Mouse (Mus musculus) heart, embryonic 12.5 days (tissue): ENCODE data around the gene Ddi2. TPM values are rescaled to one million over a fixed set of nuclear protein-coding genes. Genes with fewer than 3 reads are reported as not detected.

Experiments
- ATAC-seq: fragments of 200-750 bp; cut with Nextera tagmentation; 2 replicates; pipeline ENCODE4 v1.8.0; 2017; ENCODE audit warnings: moderate TSS enrichment, moderate library complexity; ENCODE audit not compliant: insufficient number of reproducible peaks, low FRiP score
- H3K27ac ChIP-seq: fragments of 300-500 bp; sonication (generic); 2 replicates; pipeline ENCODE4 v1.5.1; 2016; ENCODE audit warnings: mild to moderate bottlenecking, moderate library complexity; ENCODE audit not compliant: poor library complexity, severe bottlenecking
- H3K27me3 ChIP-seq: fragments of 300-500 bp; sonication (generic); replicated peaks from 2 replicates; pipeline ENCODE4 v1.6.1; 2016; ENCODE audit warnings: mild to moderate bottlenecking, moderate library complexity
- H3K36me3 ChIP-seq: fragments of 300-500 bp; sonication (generic); 2 replicates; pipeline ENCODE4 v1.6.1; 2016; ENCODE audit warnings: mild to moderate bottlenecking, moderate library complexity
- H3K4me1 ChIP-seq: fragments of 300-500 bp; sonication (generic); replicated peaks from 2 replicates; pipeline ENCODE4 v1.6.1; 2016; ENCODE audit warnings: mild to moderate bottlenecking
- H3K4me2 ChIP-seq: fragments of 300-500 bp; sonication (generic); 2 replicates; pipeline ENCODE4 v1.6.1; 2016; ENCODE audit warnings: mild to moderate bottlenecking, moderate library complexity
- H3K4me3 ChIP-seq: fragments of 300-500 bp; sonication (generic); 2 replicates; pipeline ENCODE4 v1.5.1; 2016; ENCODE audit warnings: mild to moderate bottlenecking
- H3K9ac ChIP-seq: fragments of 300-500 bp; sonication (generic); 2 replicates; pipeline ENCODE4 v1.6.1; 2016; ENCODE audit warnings: mild to moderate bottlenecking, moderate library complexity
- H3K9me3 ChIP-seq: fragments of 300-500 bp; sonication (generic); replicated peaks from 2 replicates; pipeline ENCODE4 v1.6.1; 2016; ENCODE audit warnings: mild to moderate bottlenecking, moderate library complexity
- WGBS: fragments of 180-500 bp; shearing (Covaris S2); methylation state at CpG from one replicate; pipeline ENCODE4 v1.1.7; 2016; 5-methylcytosine and 5-hydroxymethylcytosine counted together
- polyA plus RNA-seq: library from polyadenylated mRNA; unstranded; fragments of >200 nt; fragmentation: Nextera tagmentation; extraction: Ambion mirVana; gene quantifications from 2 replicates; pipeline ENCODE4 v1.2.1, GENCODE M21; 2016

Gene Ddi2
- polyA plus RNA-seq, 1 experiment from 2014 or later = 24.9 TPM

- H3K4me1 ChIP-seq = peaks cover 59% of the 10 kb centered on the region
- ATAC-seq = no peak
- H3K9me3 ChIP-seq = no peaks in the 10 kb centered on the region
- H3K4me2 ChIP-seq = no peak overlapping the region
- H3K4me3 ChIP-seq = no peak overlapping the region
- 79% methylated on average over 6 of the region's 6 CpGs for WGBS
- peaks cover 42% of the 10 kb centered on the region for H3K36me3 ChIP-seq
- H3K27ac ChIP-seq = no peak overlapping the region
- H3K9ac ChIP-seq = no peak overlapping the region
- H3K27me3 ChIP-seq = no peaks in the 10 kb centered on the region
Measured at GRCm38 (mm10) chr4:141654509-141654908, 68.7 kb downstream of the Ddi2 start.

- H3K27ac ChIP-seq = no peak overlapping the region
- no peak overlapping the region for H3K4me3 ChIP-seq
- H3K9me3 ChIP-seq = no peaks in the 10 kb centered on the region
- no peaks in the 10 kb centered on the region for H3K27me3 ChIP-seq
- peaks cover 37% of the 10 kb centered on the region for H3K36me3 ChIP-seq
- H3K4me2 ChIP-seq = no peak overlapping the region
- peaks cover 62% of the 10 kb centered on the region for H3K4me1 ChIP-seq
- 88% methylated on average over 13 of the region's 13 CpGs for WGBS
- ATAC-seq = no peak
- H3K9ac ChIP-seq = no peak overlapping the region
Measured at GRCm38 (mm10) chr4:141653813-141654212, 69.4 kb downstream of the Ddi2 start.

- Histone ChIP-seq H3K27me3 (no peaks in the 10 kb centered on the region), H3K27ac (no peak overlapping the region), H3K9ac (no peak overlapping the region), H3K36me3 (peaks cover 35% of the 10 kb centered on the region), H3K4me1 (peaks cover 56% of the 10 kb centered on the region), H3K4me2 (no peak overlapping the region), H3K4me3 (no peak overlapping the region), H3K9me3 (no peaks in the 10 kb centered on the region)
- no peak for ATAC-seq
- 86% methylated on average over 8 of the region's 8 CpGs for WGBS
Measured at GRCm38 (mm10) chr4:141653044-141653443, 70.2 kb downstream of the Ddi2 start.

GRCm38 (mm10) chr4:141651944-141652343, 71.3 kb downstream of the Ddi2 start:
- H3K9me3 ChIP-seq = peaks cover 6% of the 10 kb centered on the region; the same call in 1 of the 2 replicates
- H3K4me1 ChIP-seq = peaks cover 51% of the 10 kb centered on the region
- no peak overlapping the region for H3K4me2 ChIP-seq
- H3K9ac ChIP-seq = no peak overlapping the region
- H3K4me3 ChIP-seq = no peak overlapping the region
- no peak for ATAC-seq
- no peaks in the 10 kb centered on the region for H3K27me3 ChIP-seq
- 88% methylated on average over 10 of the region's 10 CpGs for WGBS
- no peak overlapping the region for H3K27ac ChIP-seq
- peaks cover 37% of the 10 kb centered on the region for H3K36me3 ChIP-seq

- 80% methylated on average over 6 of the region's 6 CpGs for WGBS
- Histone ChIP-seq H3K9ac (no peak overlapping the region), H3K4me2 (no peak overlapping the region), H3K36me3 (peaks cover 42% of the 10 kb centered on the region), H3K9me3 (peaks cover 6% of the 10 kb centered on the region; the same call in 1 of the 2 replicates), H3K27me3 (no peaks in the 10 kb centered on the region), H3K4me3 (no peak overlapping the region), H3K4me1 (peaks cover 44% of the 10 kb centered on the region), H3K27ac (no peak overlapping the region)
- ATAC-seq = no peak
Measured at GRCm38 (mm10) chr4:141651286-141651685, 71.9 kb downstream of the Ddi2 start.

GRCm38 (mm10) chr4:141649244-141649643, 74.0 kb downstream of the Ddi2 start:
- no peak for ATAC-seq
- H3K27me3 ChIP-seq = no peaks in the 10 kb centered on the region
- peaks cover 45% of the 10 kb centered on the region for H3K36me3 ChIP-seq
- peaks cover 6% of the 10 kb centered on the region; the same call in 1 of the 2 replicates for H3K9me3 ChIP-seq
- H3K4me1 ChIP-seq = peaks cover 36% of the 10 kb centered on the region
- H3K4me3 ChIP-seq = no peak overlapping the region
- 67% methylated on average over 6 of the region's 6 CpGs for WGBS
- H3K27ac ChIP-seq = no peak overlapping the region
- H3K4me2 ChIP-seq = no peak overlapping the region
- 0 out of 2 replicates have a peak overlapping the region, but pooled peaks have one; percentile 12 for H3K9ac ChIP-seq

- Histone ChIP-seq H3K4me1 (peaks cover 41% of the 10 kb centered on the region), H3K9ac (no peak overlapping the region), H3K9me3 (peaks cover 6% of the 10 kb centered on the region; the same call in 1 of the 2 replicates), H3K4me3 (no peak overlapping the region), H3K4me2 (no peak overlapping the region), H3K36me3 (peaks cover 37% of the 10 kb centered on the region), H3K27me3 (no peaks in the 10 kb centered on the region), H3K27ac (no peak overlapping the region)
- 87% methylated on average over 5 of the region's 5 CpGs for WGBS
- ATAC-seq = no peak
Measured at GRCm38 (mm10) chr4:141648262-141648661, 75.0 kb downstream of the Ddi2 start.

- peaks cover 6% of the 10 kb centered on the region; the same call in 1 of the 2 replicates for H3K9me3 ChIP-seq
- no peak for ATAC-seq
- no peak overlapping the region for H3K27ac ChIP-seq
- peaks cover 50% of the 10 kb centered on the region for H3K4me1 ChIP-seq
- H3K4me3 ChIP-seq = no peak overlapping the region
- 87% methylated on average over 3 of the region's 3 CpGs for WGBS
- no peak overlapping the region for H3K4me2 ChIP-seq
- H3K36me3 ChIP-seq = peaks cover 37% of the 10 kb centered on the region
- H3K9ac ChIP-seq = no peak overlapping the region
- H3K27me3 ChIP-seq = no peaks in the 10 kb centered on the region
Measured at GRCm38 (mm10) chr4:141647187-141647586, 76.0 kb downstream of the Ddi2 start.

- WGBS = 86% methylated on average over 8 of the region's 8 CpGs
- H3K4me3 ChIP-seq = no peak overlapping the region
- H3K36me3 ChIP-seq = peaks cover 42% of the 10 kb centered on the region
- H3K4me1 ChIP-seq = peaks cover 45% of the 10 kb centered on the region
- ATAC-seq = no peak
- no peak overlapping the region for H3K4me2 ChIP-seq
- no peak overlapping the region for H3K27ac ChIP-seq
- H3K27me3 ChIP-seq = no peaks in the 10 kb centered on the region
- no peak overlapping the region for H3K9ac ChIP-seq
- peaks cover 6% of the 10 kb centered on the region; the same call in 1 of the 2 replicates for H3K9me3 ChIP-seq
Measured at GRCm38 (mm10) chr4:141645988-141646387, 77.2 kb downstream of the Ddi2 start.

GRCm38 (mm10) chr4:141643118-141643855, 79.9 kb downstream of the Ddi2 start:
- WGBS = 21% methylated on average over 7 of the region's 7 CpGs
- H3K9me3 ChIP-seq = peaks cover 6% of the 10 kb centered on the region; the same call in 1 of the 2 replicates
- peak overlapping the region; percentile 32; the same call in 1 of the 2 replicates for H3K4me2 ChIP-seq
- peak; percentile 69 for ATAC-seq
- H3K9ac ChIP-seq = peak overlapping the region; percentile 43; the same call in 1 of the 2 replicates
- peak overlapping the region; percentile 88 for H3K27ac ChIP-seq
- peaks cover 60% of the 10 kb centered on the region for H3K36me3 ChIP-seq
- no peaks in the 10 kb centered on the region for H3K27me3 ChIP-seq
- peaks cover 30% of the 10 kb centered on the region for H3K4me1 ChIP-seq
- no peak overlapping the region for H3K4me3 ChIP-seq

GRCm38 (mm10) chr4:141641961-141642811, 81.0 kb downstream of the Ddi2 start:
- 84% methylated on average over 25 of the region's 25 CpGs for WGBS
- H3K9ac ChIP-seq = peak overlapping the region; percentile 47
- peak overlapping the region; percentile 88 for H3K27ac ChIP-seq
- H3K4me3 ChIP-seq = no peak overlapping the region
- no peaks in the 10 kb centered on the region for H3K27me3 ChIP-seq
- no peak overlapping the region for H3K4me2 ChIP-seq
- H3K9me3 ChIP-seq = no peaks in the 10 kb centered on the region
- H3K36me3 ChIP-seq = peaks cover 62% of the 10 kb centered on the region
- H3K4me1 ChIP-seq = peaks cover 30% of the 10 kb centered on the region
- ATAC-seq = no peak
